Mouse (Mus musculus): ENCODE measurements around the gene Syt1. TPM values are rescaled to one million over a fixed set of nuclear protein-coding genes. Genes with fewer than 3 reads are reported as not detected.

Gene Syt1
- polyA plus RNA-seq, 2 experiments, result 0.84 to 1.1 TPM

GRCm38 (mm10) chr10:108652831-108653230 is 358.0 kb downstream of the Syt1 start:
- no peak overlapping the region for H3K27ac ChIP-seq (replicated peaks; ENCODE audit: low read depth, low read length)
- no peak overlapping the region for H3K9ac ChIP-seq (ENCODE audit: low read depth, low read length, severe bottlenecking)
- H3K4me1 ChIP-seq (ENCODE audit: control insufficient read depth, insufficient read depth, low read length), result no peaks in the 10 kb centered on the region
- no peaks in the 10 kb centered on the region for H3K9me3 ChIP-seq (ENCODE audit: control insufficient read depth, low read length)
- no peak for DNase-seq (ENCODE audit: low spot score)
- WGBS, result 72% methylated on average over 8 of the region's 8 CpGs
- TF ChIP-seq POLR2A (IDR thresholded peaks at IDR 0.05; ENCODE audit: borderline replicate concordance, extremely low read depth, insufficient read depth, insufficient read length), result no peak
- no peak for ATAC-seq (ENCODE audit: low FRiP score, low read depth)
- H3K4me3 ChIP-seq (replicated peaks; ENCODE audit: low read length), result no peak overlapping the region
- no peaks in the 10 kb centered on the region for H3K36me3 ChIP-seq (ENCODE audit: control insufficient read depth, insufficient read depth, low read length)
- H3K4me2 ChIP-seq (replicated peaks; ENCODE audit: low read depth, low read length, severe bottlenecking), result no peak overlapping the region
- no peaks in the 10 kb centered on the region for H3K27me3 ChIP-seq (ENCODE audit: control insufficient read depth, insufficient read depth, low read length)

GRCm38 (mm10) chr10:108652066-108652465 is 358.7 kb downstream of the Syt1 start:
- no peak overlapping the region for H3K4me2 ChIP-seq (replicated peaks; ENCODE audit: low read depth, low read length, severe bottlenecking)
- no peak overlapping the region for H3K4me3 ChIP-seq (replicated peaks; ENCODE audit: low read length)
- DNase-seq (ENCODE audit: low spot score) (no peak), ATAC-seq (ENCODE audit: low FRiP score, low read depth) (no peak)
- H3K9ac ChIP-seq (ENCODE audit: low read depth, low read length, severe bottlenecking), result no peak overlapping the region
- H3K36me3 ChIP-seq (ENCODE audit: control insufficient read depth, insufficient read depth, low read length), result no peaks in the 10 kb centered on the region
- WGBS, result 83% methylated on average over 8 of the region's 8 CpGs
- H3K9me3 ChIP-seq (ENCODE audit: control insufficient read depth, low read length), result no peaks in the 10 kb centered on the region
- no peak for TF ChIP-seq POLR2A (IDR thresholded peaks at IDR 0.05; ENCODE audit: borderline replicate concordance, extremely low read depth, insufficient read depth, insufficient read length)
- H3K4me1 ChIP-seq (ENCODE audit: control insufficient read depth, insufficient read depth, low read length), result no peaks in the 10 kb centered on the region
- H3K27me3 ChIP-seq (ENCODE audit: control insufficient read depth, insufficient read depth, low read length), result no peaks in the 10 kb centered on the region
- no peak overlapping the region for H3K27ac ChIP-seq (replicated peaks; ENCODE audit: low read depth, low read length)

GRCm38 (mm10) chr10:108649174-108649573 is 361.6 kb downstream of the Syt1 start:
- no peak overlapping the region for H3K27ac ChIP-seq (replicated peaks; ENCODE audit: low read depth, low read length)
- H3K9ac ChIP-seq (ENCODE audit: low read depth, low read length, severe bottlenecking), result no peak overlapping the region
- 59% methylated on average over 7 of the region's 7 CpGs for WGBS
- H3K4me1 ChIP-seq (ENCODE audit: control insufficient read depth, insufficient read depth, low read length), result no peaks in the 10 kb centered on the region
- no peak overlapping the region for H3K4me2 ChIP-seq (replicated peaks; ENCODE audit: low read depth, low read length, severe bottlenecking)
- DNase-seq (ENCODE audit: low spot score) (no peak), ATAC-seq (ENCODE audit: low FRiP score, low read depth) (no peak)
- H3K4me3 ChIP-seq (replicated peaks; ENCODE audit: low read length), result no peak overlapping the region
- H3K9me3 ChIP-seq (ENCODE audit: control insufficient read depth, low read length), result no peaks in the 10 kb centered on the region
- no peaks in the 10 kb centered on the region for H3K36me3 ChIP-seq (ENCODE audit: control insufficient read depth, insufficient read depth, low read length)
- no peak for TF ChIP-seq POLR2A (IDR thresholded peaks at IDR 0.05; ENCODE audit: borderline replicate concordance, extremely low read depth, insufficient read depth, insufficient read length)
- H3K27me3 ChIP-seq (ENCODE audit: control insufficient read depth, insufficient read depth, low read length), result no peaks in the 10 kb centered on the region

- 75% methylated on average over 5 of the region's 5 CpGs for WGBS
- DNase-seq (ENCODE audit: low spot score), result no peak
- Histone ChIP-seq H3K27ac (replicated peaks; ENCODE audit: low read depth, low read length) (no peak overlapping the region), H3K9me3 (ENCODE audit: control insufficient read depth, low read length) (no peaks in the 10 kb centered on the region), H3K27me3 (ENCODE audit: control insufficient read depth, insufficient read depth, low read length) (no peaks in the 10 kb centered on the region), H3K9ac (ENCODE audit: low read depth, low read length, severe bottlenecking) (no peak overlapping the region), H3K4me3 (replicated peaks; ENCODE audit: low read length) (no peak overlapping the region), H3K4me2 (replicated peaks; ENCODE audit: low read depth, low read length, severe bottlenecking) (no peak overlapping the region), H3K36me3 (ENCODE audit: control insufficient read depth, insufficient read depth, low read length) (no peaks in the 10 kb centered on the region), H3K4me1 (ENCODE audit: control insufficient read depth, insufficient read depth, low read length) (no peaks in the 10 kb centered on the region)
- ATAC-seq (ENCODE audit: low FRiP score, low read depth), result no peak
- no peak for TF ChIP-seq POLR2A (IDR thresholded peaks at IDR 0.05; ENCODE audit: borderline replicate concordance, extremely low read depth, insufficient read depth, insufficient read length)
Observed at GRCm38 (mm10) chr10:108643915-108644314, 366.9 kb downstream of the Syt1 start.

GRCm38 (mm10) chr10:108638095-108638494 is 372.7 kb downstream of the Syt1 start:
- no peaks in the 10 kb centered on the region for H3K27me3 ChIP-seq (ENCODE audit: control insufficient read depth, insufficient read depth, low read length)
- no peak for DNase-seq (ENCODE audit: low spot score)
- WGBS, result 78% methylated on average over 5 of the region's 5 CpGs

GRCm38 (mm10) chr10:108636086-108636485 is 374.7 kb downstream of the Syt1 start:
- no peak for DNase-seq (ENCODE audit: low spot score)
- H3K9ac ChIP-seq (ENCODE audit: low read depth, low read length, severe bottlenecking), result no peak overlapping the region
- H3K4me2 ChIP-seq (replicated peaks; ENCODE audit: low read depth, low read length, severe bottlenecking), result no peak overlapping the region
- TF ChIP-seq POLR2A (IDR thresholded peaks at IDR 0.05; ENCODE audit: borderline replicate concordance, extremely low read depth, insufficient read depth, insufficient read length), result no peak
- ATAC-seq (ENCODE audit: low FRiP score, low read depth), result no peak
- H3K27me3 ChIP-seq (ENCODE audit: control insufficient read depth, insufficient read depth, low read length), result no peaks in the 10 kb centered on the region
- H3K4me1 ChIP-seq (ENCODE audit: control insufficient read depth, insufficient read depth, low read length), result no peaks in the 10 kb centered on the region
- H3K9me3 ChIP-seq (ENCODE audit: control insufficient read depth, low read length), result no peaks in the 10 kb centered on the region
- no peak overlapping the region for H3K4me3 ChIP-seq (replicated peaks; ENCODE audit: low read length)
- no peak overlapping the region for H3K27ac ChIP-seq (replicated peaks; ENCODE audit: low read depth, low read length)
- WGBS, result 78% methylated on average over 7 of the region's 7 CpGs
- no peaks in the 10 kb centered on the region for H3K36me3 ChIP-seq (ENCODE audit: control insufficient read depth, insufficient read depth, low read length)

More at GRCm38 (mm10) chr10:108638095-108638494, 372.7 kb downstream of the Syt1 start:
- H3K9ac ChIP-seq (ENCODE audit: low read depth, low read length, severe bottlenecking), result no peak overlapping the region
- H3K4me3 ChIP-seq (replicated peaks; ENCODE audit: low read length), result no peak overlapping the region
- H3K4me2 ChIP-seq (replicated peaks; ENCODE audit: low read depth, low read length, severe bottlenecking), result no peak overlapping the region
- no peak for TF ChIP-seq POLR2A (IDR thresholded peaks at IDR 0.05; ENCODE audit: borderline replicate concordance, extremely low read depth, insufficient read depth, insufficient read length)
- no peak overlapping the region for H3K27ac ChIP-seq (replicated peaks; ENCODE audit: low read depth, low read length)
- H3K9me3 ChIP-seq (ENCODE audit: control insufficient read depth, low read length), result no peaks in the 10 kb centered on the region
- H3K4me1 ChIP-seq (ENCODE audit: control insufficient read depth, insufficient read depth, low read length), result no peaks in the 10 kb centered on the region
- ATAC-seq (ENCODE audit: low FRiP score, low read depth), result no peak
- H3K36me3 ChIP-seq (ENCODE audit: control insufficient read depth, insufficient read depth, low read length), result no peaks in the 10 kb centered on the region
